Mouse (Mus musculus) forebrain, embryonic 14.5 days (tissue): Measurements from ENCODE around the gene Nop16. TPM values are rescaled to one million over a fixed set of nuclear protein-coding genes. Genes with fewer than 3 reads are reported as not detected.

Experiments used
- ATAC-seq: fragments of 200-750 bp; cut with Nextera tagmentation; 2 replicates; pipeline ENCODE4 v1.8.0; 2017; ENCODE audit warnings: mild to moderate bottlenecking, moderate library complexity
- DNase-seq: peaks from one replicate; pipeline ENCODE4 v3.0.0-alpha.2; 2015; ENCODE audit warnings: low spot score
- H3K27ac ChIP-seq: fragments of 300-500 bp; sonication (generic); 2 replicates; pipeline ENCODE4 v1.5.1; 2014; ENCODE audit warnings: low read depth, mild to moderate bottlenecking, control low read depth, low read length, moderate library complexity
- H3K27me3 ChIP-seq: fragments of 300-500 bp; sonication (generic); replicated peaks from 2 replicates; pipeline ENCODE4 v1.6.1; 2014; ENCODE audit warnings: low read length, control low read depth, mixed read lengths; ENCODE audit not compliant: control insufficient read depth, insufficient read depth
- H3K36me3 ChIP-seq: fragments of 300-500 bp; sonication (generic); 2 replicates; pipeline ENCODE4 v1.6.1; 2014; ENCODE audit warnings: low read length, control low read depth; ENCODE audit not compliant: control insufficient read depth, insufficient read depth
- H3K4me1 ChIP-seq: fragments of 300-500 bp; sonication (generic); 2 replicates; pipeline ENCODE4 v1.6.1; 2014; ENCODE audit warnings: antibody characterized with exemption, low read length, control low read depth; ENCODE audit not compliant: control insufficient read depth, insufficient read depth
- H3K4me2 ChIP-seq: fragments of 300-500 bp; sonication (generic); 2 replicates; pipeline ENCODE4 v1.6.1; 2014; ENCODE audit warnings: mild to moderate bottlenecking, control low read depth, low read length
- H3K4me3 ChIP-seq: fragments of 300-500 bp; sonication (generic); 2 replicates; pipeline ENCODE4 v1.5.1; 2014; ENCODE audit warnings: low read depth, low read length, control low read depth
- H3K9ac ChIP-seq: fragments of 300-500 bp; sonication (generic); 2 replicates; pipeline ENCODE4 v1.6.1; 2014; ENCODE audit warnings: mild to moderate bottlenecking, low read length, control low read depth, moderate library complexity
- H3K9me3 ChIP-seq: fragments of 300-500 bp; sonication (generic); replicated peaks from 2 replicates; pipeline ENCODE4 v1.6.1; 2016; ENCODE audit warnings: low read length, control low read depth, mixed read lengths; ENCODE audit not compliant: control insufficient read depth
- WGBS: fragments of 180-500 bp; shearing (Covaris S2); extraction: QIAGEN DNeasy Blood & Tissue Kit; methylation state at CpG from one replicate; pipeline ENCODE4 v1.1.7; 2014; 5-methylcytosine and 5-hydroxymethylcytosine counted together
- microRNA-seq: library from miRNA; unstranded; fragments of <30 nt; microRNA quantifications from one replicate; pipeline ENCODE4, GENCODE M21; 2016
- polyA plus RNA-seq: library from polyadenylated mRNA; unstranded; fragments of >200 nt; fragmentation: Nextera tagmentation; extraction: Ambion mirVana; gene quantifications from 2 replicates; pipeline ENCODE4 v1.2.1, GENCODE M21; 2014

Nop16 gene
- polyA plus RNA-seq, 1 experiment from 2014 or later = 31.4 TPM

- Histone ChIP-seq H3K36me3 (peaks cover 84% of the 10 kb centered on the region), H3K9ac (no peak overlapping the region)
- whole genome bisulfite sequencing = 97% methylated on average over 2 of the region's 2 CpGs
Observed at GRCm38 (mm10) chr13:54559656-54560055, 30.2 kb downstream of the Nop16 start.

DNA sequence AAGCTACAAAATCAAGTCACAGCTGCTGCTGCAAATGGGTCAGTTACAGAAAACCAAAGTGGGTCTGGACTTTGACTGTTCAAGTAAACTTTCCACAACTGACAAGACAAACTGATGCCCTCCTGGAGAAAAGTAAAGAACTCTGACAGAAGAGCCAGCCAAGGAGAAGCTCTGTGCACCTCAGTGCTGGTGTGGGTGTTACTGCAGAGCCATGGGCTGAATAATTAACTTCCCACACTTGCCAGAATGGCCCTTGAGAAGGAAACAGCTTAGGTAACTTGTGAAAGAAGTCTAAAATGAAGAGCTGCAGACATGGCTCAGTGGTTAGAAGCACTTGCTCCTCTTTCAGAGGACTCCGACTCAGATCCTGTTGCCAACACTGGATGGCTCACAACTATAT is 32.2 kb downstream of the Nop16 start:
- Histone ChIP-seq H3K4me2 (no peak overlapping the region), H3K27me3 (no peaks in the 10 kb centered on the region), H3K9me3 (no peaks in the 10 kb centered on the region), H3K4me1 (no peaks in the 10 kb centered on the region), H3K9ac (no peak overlapping the region), H3K4me3 (no peak overlapping the region), H3K27ac (no peak overlapping the region), H3K36me3 (peaks cover 96% of the 10 kb centered on the region)
- DNase-seq (no peak), ATAC-seq (no peak)
- WGBS = 96% methylated on average over 1 of the region's 1 CpGs

More at GRCm38 (mm10) chr13:54559656-54560055, 30.2 kb downstream of the Nop16 start:
- Histone ChIP-seq H3K4me2 (no peak overlapping the region), H3K4me3 (no peak overlapping the region), H3K9me3 (no peaks in the 10 kb centered on the region), H3K27me3 (no peaks in the 10 kb centered on the region), H3K27ac (no peak overlapping the region), H3K4me1 (peaks cover 8% of the 10 kb centered on the region)
- no peak for DNase-seq
- no peak for ATAC-seq

GRCm38 (mm10) chr13:54556796-54557195 is 33.1 kb downstream of the Nop16 start:
- no peak for ATAC-seq
- 88% methylated on average over 3 of the region's 3 CpGs for WGBS
- H3K27me3 ChIP-seq = no peaks in the 10 kb centered on the region
- H3K4me2 ChIP-seq = no peak overlapping the region
- H3K4me1 ChIP-seq = no peaks in the 10 kb centered on the region
- peaks cover 96% of the 10 kb centered on the region for H3K36me3 ChIP-seq
- H3K9ac ChIP-seq = no peak overlapping the region
- no peak overlapping the region for H3K4me3 ChIP-seq
- no peak overlapping the region for H3K27ac ChIP-seq
- no peaks in the 10 kb centered on the region for H3K9me3 ChIP-seq
- DNase-seq = peak; percentile 28

DNA sequence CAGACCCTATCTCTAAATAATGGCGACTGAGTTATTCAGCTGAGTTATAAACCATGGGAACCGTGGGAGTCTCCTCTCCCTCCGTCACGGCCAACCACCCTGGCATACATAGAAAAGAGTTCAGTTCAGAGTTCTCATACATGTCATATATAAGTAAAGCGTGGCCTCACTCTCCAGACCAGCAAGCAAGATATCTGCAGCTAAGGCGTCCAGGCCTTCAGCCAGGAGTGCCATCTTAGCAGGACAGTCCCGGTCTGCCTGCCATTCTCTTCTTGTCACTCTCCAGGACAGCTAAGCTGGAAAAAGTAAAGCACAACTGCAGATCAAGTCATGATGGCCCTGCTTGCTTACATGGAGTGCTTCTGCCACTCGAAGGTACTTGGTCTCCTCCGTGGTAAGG is 33.7 kb downstream of the Nop16 start:
- Histone ChIP-seq H3K4me3 (no peak overlapping the region), H3K27me3 (no peaks in the 10 kb centered on the region), H3K9ac (no peak overlapping the region), H3K4me1 (no peaks in the 10 kb centered on the region), H3K4me2 (no peak overlapping the region), H3K27ac (no peak overlapping the region), H3K36me3 (peaks cover 96% of the 10 kb centered on the region), H3K9me3 (no peaks in the 10 kb centered on the region)
- no peak for DNase-seq
- 96% methylated on average over 9 of the region's 9 CpGs for WGBS
- ATAC-seq = no peak

DNA sequence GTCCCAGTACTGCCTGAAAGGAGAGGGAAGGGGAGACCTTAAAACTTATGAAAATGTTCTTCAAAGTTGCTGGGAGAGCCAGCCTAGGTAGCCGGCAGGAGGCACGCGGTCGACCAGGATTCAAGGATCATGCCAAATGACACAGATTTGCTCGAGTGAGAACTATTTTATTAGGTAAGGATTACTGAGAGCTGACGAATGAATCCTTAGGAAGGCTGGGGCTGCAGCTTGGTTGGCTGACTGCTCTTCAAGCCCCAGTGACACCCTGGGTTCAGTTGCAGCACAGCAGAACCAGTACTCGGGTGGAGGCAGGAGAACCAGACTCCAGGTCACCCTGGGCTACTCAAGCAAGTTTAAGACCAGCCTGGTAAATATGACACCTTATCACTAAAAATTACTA is 41.9 kb downstream of the Nop16 start:
- no peak for ATAC-seq
- H3K36me3 ChIP-seq = peaks cover 71% of the 10 kb centered on the region
- H3K9ac ChIP-seq = no peak overlapping the region
- H3K4me1 ChIP-seq = no peaks in the 10 kb centered on the region
- no peaks in the 10 kb centered on the region for H3K27me3 ChIP-seq
- no peak for DNase-seq
- H3K27ac ChIP-seq = no peak overlapping the region
- no peak overlapping the region for H3K4me2 ChIP-seq
- 89% methylated on average over 7 of the region's 7 CpGs for WGBS
- H3K4me3 ChIP-seq = no peak overlapping the region
- no peaks in the 10 kb centered on the region for H3K9me3 ChIP-seq

Small RNAs within 50 kb of the gene (microRNA-seq; reads per million reads assigned to microRNA genes)
- not detected for gene Gm24195

Other genes starting within 250 kb of the Nop16 start
- gene Cplx2, start 218.7 kb downstream of the Nop16 start, polyA plus RNA-seq = 23.4 and 25.7 TPM in 2 replicates
- gene Thoc3, start 121.2 kb downstream of the Nop16 start, polyA plus RNA-seq = 114 and 117 TPM in 2 replicates
- 23.0 and 25.9 TPM in 2 replicates for gene Simc1, start 86.3 kb downstream of the Nop16 start, polyA plus RNA-seq
- 259 and 289 TPM in 2 replicates for gene 4833439L19Rik, start 24.7 kb downstream of the Nop16 start, polyA plus RNA-seq
- 57.4 and 72.5 TPM in 2 replicates for gene Arl10, start 15.1 kb downstream of the Nop16 start, polyA plus RNA-seq
- gene Higd2a, start 117 bp upstream of the Nop16 start, polyA plus RNA-seq = 213 and 245 TPM in 2 replicates
- 84.4 and 107 TPM in 2 replicates for gene Cltb, start 21.3 kb upstream of the Nop16 start, polyA plus RNA-seq
- 90.3 and 93.9 TPM in 2 replicates for gene Faf2, start 31.7 kb upstream of the Nop16 start, polyA plus RNA-seq
- 73.5 and 86.4 TPM in 2 replicates for gene Rnf44, start 103.8 kb upstream of the Nop16 start, polyA plus RNA-seq
- 0.05 and 0.14 TPM in 2 replicates for gene Cdhr2, start 111.4 kb upstream of the Nop16 start, polyA plus RNA-seq
- 16.8 and 17.4 TPM in 2 replicates for gene Gprin1, start 159.8 kb upstream of the Nop16 start, polyA plus RNA-seq
- gene Sncb, start 176.5 kb upstream of the Nop16 start, polyA plus RNA-seq = 25.7 and 31.8 TPM in 2 replicates
- gene Eif4e1b, start 193.9 kb upstream of the Nop16 start, polyA plus RNA-seq = not detected in 2 replicates
- 16.0 and 16.3 TPM in 2 replicates for gene Tspan17, start 199.3 kb upstream of the Nop16 start, polyA plus RNA-seq